Comparison of ENCODE assay signal across 14 mouse cellular contexts in the genomic region with DNA sequence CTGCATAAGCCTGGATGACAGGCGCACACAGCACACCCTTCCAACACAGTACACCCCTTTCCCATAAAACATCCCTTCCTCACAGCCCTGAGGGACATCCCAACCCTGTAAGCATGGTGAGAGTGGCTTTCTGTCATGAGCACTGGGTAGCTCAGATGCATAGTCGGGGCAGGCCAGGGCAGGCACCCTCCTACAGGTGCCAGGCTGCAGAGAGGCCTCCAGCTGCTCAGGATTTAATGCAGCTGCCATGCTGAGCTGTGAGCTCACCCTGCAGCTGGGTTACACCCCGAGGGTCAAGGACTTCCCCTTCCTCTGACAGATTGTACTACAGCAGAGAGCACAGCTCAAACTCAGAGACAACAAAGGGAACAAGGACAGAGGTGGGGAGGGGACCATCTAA.
A peak's percentile ranks its signal among the peaks of the same experiment; 100 is the strongest.
DNase-seq lines count a peak whose midpoint lies in the region; ATAC-seq lines count a peak whose summit lies in the region.
"Had no signal": no experiment of that assay in that cellular context is flagged by ENCODE, and none has a peak within 500 bp of the region (broad histone marks: within the 10 kb centered on the region; RNA-seq: fewer than 3 reads in every experiment).

No protein-coding gene starts in this region.

- no peak overlapping the region for H3K4me2 ChIP-seq in hindbrain, embryonic 12.5 days (replicated peaks)
- H3K4me2 ChIP-seq: hindbrain, embryonic 15.5 days had no signal

- no peaks in the 10 kb centered on the region for H3K36me3 ChIP-seq in hindbrain, embryonic 12.5 days
- H3K36me3 ChIP-seq: hindbrain, embryonic 15.5 days had no signal

- no peaks in the 10 kb centered on the region for H3K27me3 ChIP-seq in hindbrain, embryonic 12.5 days
- H3K27me3 ChIP-seq: hindbrain, embryonic 15.5 days had no signal

- no peaks in the 10 kb centered on the region for H3K9me3 ChIP-seq in hindbrain, embryonic 12.5 days (replicated peaks)
- H3K9me3 ChIP-seq: hindbrain, embryonic 15.5 days had no signal

- H3K4me1 ChIP-seq in hindbrain, embryonic 12.5 days, result 0 out of 2 replicates have a peak, but pooled peaks cover 2% of the 10 kb centered on the region
- H3K4me1 ChIP-seq: hindbrain, embryonic 15.5 days had no signal

- no peak for ATAC-seq in hindbrain, embryonic 12.5 days (ENCODE audit: low FRiP score)
- ATAC-seq: forebrain, postnatal 0 days had no signal

- no peak overlapping the region for H3K27ac ChIP-seq in hindbrain, embryonic 12.5 days
- H3K27ac ChIP-seq: hindbrain, embryonic 15.5 days; left cerebral cortex, adult 2 months had no signal

- H3K9ac ChIP-seq in hindbrain, embryonic 12.5 days, result no peak overlapping the region
- H3K9ac ChIP-seq: forebrain, postnatal 0 days; hindbrain, embryonic 15.5 days had no signal

- 45% methylated on average over 3 of the region's 3 CpGs for WGBS in hindbrain, embryonic 12.5 days

- peak; percentile 52 for DNase-seq in adrenal gland, adult 2 months
- DNase-seq in adrenal gland, adult 18-20 months (ENCODE audit: low spot score in 2 of 2), result no peak
- peak; percentile 10 to 26 for DNase-seq in spleen, adult 18-20 months
- DNase-seq in spleen, adult 12 weeks (ENCODE audit: low spot score), result no peak
- DNase-seq in spleen, postnatal 36 days (ENCODE audit: low spot score in 2 of 2), result peak; percentile 70 to 71
- peak; percentile 53 for DNase-seq in thymus, postnatal 4 days
- no peak for DNase-seq in MN1 (ENCODE audit: low spot score)
- DNase-seq: cerebellum, adult 8-10 months; forebrain, postnatal 0 days; kidney, postnatal 36 days; lung, adult 2 months had no signal

- no peak overlapping the region for H3K4me3 ChIP-seq in hindbrain, embryonic 12.5 days
- H3K4me3 ChIP-seq: hindbrain, embryonic 15.5 days; left cerebral cortex, adult 2 months had no signal

Comparison
In these comparisons a context has a peak if more than half of its experiments do, and no peak if none do; other contexts are left out.
1. DNase-seq: peak in adrenal gland, adult 2 months (single experiment), spleen, adult 18-20 months (2 of 2), spleen, postnatal 36 days (2 of 2) and thymus, postnatal 4 days (single experiment); none in adrenal gland, adult 18-20 months (0 of 2), spleen, adult 12 weeks (single experiment) and MN1 (single experiment).